Mouse (Mus musculus) urinary bladder, postnatal 36 days (tissue): ENCODE data around the gene Cdk5r1.

Source experiments
- DNase-seq, 2 experiments: peaks; one replicate each; pipeline ENCODE4 v3.0.0; 2022; ENCODE audit warnings: low spot score in 2 of 2, mixed read lengths in 1 of 2

Cdk5r1 gene

DNA sequence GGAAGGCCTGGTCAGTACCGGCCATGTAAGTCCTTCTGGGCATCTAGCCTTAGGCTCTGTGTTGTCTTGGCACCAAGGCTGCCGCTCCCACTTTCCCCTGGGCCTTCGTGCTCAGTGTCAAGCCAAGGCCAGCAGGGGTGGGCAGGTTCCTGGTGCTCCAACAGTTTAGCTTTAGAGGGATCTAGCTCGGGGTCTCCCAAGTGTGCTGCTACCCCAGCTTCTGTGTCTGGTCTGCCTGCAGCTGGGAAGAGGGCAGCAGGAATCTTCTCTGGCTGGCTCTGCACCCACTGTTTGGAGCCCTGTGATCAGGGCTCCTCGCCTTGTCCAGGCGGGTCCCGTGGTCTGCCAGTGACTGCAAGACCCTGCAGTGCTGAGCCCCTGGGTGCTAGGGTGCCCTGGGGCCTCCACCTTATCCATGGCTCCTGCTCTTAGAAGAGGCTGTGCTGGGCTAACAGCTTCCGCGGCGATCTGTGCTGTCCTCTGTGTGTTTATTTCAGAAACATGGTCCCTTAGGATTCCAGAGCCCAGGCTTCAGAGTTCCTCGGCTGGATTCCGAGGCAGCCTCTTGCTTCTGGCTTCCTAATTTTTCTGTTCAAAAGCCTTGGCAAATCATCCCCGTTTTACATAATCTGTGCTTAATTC is 4.7 kb downstream of the Cdk5r1 start:
- no peak for DNase-seq

DNA sequence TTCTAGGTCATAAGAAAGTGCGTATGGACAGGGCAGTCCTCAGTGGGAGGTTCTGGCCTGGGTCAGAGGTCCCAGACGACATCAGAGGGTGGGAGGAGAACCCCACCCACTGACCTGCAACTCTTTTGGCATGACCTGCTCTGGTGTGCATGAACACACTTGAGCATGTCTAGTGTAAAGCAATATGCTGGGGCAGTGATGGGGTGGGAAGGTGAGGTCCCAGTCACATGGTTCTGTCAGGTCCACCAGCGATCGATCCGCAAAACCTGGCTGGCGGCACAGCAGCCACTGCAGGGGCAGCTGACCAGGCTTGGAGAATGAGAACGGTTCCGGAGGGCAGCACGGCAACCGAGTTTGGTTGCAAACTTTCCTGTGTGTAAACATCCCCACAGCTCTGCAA is 5.5 kb downstream of the Cdk5r1 start:
- no peak for DNase-seq

DNA sequence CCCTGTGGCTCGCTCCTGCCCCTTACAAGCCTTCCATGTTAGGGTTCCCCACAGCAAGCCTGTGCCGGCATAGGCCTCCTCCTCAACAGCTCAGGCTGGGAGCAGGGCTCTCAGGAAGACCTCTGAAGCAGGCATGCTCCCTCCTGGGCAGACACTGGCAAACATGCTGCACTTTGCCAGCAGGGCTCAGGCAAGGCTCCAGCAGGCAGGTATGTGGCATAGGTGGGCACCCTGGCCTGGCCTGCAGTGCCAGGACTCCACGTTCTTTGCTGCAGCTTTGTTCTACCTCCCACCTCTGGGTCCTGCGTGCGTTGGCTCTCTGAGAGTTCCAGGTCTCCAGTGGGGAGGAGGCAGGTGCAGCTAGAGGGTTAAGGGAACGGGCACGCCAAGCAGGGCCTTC is 6.1 kb downstream of the Cdk5r1 start:
- no peak for DNase-seq

DNA sequence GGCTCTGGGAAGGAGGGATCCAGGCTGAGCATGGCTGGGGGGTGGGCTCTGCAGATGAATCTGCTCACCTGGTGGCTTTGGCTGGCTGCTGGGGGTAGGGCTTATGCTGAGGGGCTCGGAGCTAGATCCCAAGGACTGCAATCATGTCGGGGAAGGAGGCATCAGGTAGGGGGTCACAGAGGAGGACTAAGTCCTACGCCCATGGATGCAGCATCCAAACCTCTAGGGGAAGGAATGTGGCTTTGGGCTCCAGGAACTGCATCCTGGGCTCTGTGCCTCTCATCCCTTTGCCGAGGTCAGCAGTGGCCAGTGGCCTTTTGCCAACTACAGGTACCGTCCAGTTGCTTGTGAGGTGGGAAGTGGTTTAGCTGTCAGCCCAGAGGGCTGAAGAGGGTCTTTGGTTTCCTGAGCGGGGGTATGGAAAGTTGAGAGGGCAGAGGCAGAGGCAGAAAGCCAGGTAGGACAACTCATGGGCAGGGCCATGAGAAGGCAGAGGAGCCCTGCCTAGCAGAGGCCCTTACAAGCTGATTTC is 6.8 kb downstream of the Cdk5r1 start:
- no peak for DNase-seq

DNA sequence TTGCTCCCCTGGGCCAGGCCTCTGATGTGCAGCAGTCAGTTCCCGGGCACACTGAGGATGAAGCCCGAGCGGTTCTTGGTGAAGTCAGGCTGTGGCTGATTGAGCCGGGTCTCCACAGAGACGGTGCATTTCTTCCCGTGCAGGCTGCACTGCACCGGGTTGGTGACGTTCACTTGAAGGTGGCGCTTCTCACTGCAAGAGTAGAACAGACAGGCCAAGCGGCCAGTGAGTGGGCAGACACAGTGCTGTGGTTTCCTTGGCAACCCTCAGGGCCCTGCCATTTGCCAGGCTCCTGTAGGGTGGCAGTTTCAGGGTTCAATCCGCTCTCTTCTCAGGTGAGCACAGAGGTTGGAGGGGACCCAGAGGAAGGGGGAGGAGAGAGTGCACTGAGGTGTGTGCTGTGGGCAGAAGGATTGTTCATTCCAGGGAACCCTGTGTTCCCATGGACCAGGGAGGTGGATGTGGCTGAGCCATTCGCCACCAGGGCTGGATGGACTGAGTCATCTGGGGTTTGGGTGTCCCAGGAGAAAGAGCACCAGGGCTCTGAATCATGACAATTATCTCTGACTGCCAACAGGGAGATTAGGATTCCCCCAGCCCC is 7.5 kb downstream of the Cdk5r1 start:
- no peak for DNase-seq

DNA sequence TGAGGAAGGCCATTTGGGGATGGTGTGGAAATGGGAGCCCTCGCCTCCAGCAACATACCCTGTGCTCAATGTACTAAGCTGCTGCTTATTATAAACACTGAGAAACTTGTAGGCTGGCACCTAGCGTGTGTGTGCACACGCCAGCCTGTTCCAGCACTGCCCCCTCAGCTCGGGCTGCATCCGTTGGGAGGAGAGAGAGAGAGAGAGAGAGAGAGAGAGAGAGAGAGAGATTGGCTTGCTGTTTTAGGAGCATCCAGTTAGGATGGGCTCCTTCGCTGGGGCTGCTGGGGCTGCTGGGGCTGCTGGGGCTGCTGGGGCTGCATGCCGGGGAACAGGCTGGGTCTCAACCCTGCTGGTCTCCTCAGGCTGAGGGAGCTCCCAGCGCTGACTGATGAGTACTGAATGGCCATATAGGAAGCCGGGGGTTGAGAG is 8.3 kb downstream of the Cdk5r1 start:
- DNase-seq: no peak

DNA sequence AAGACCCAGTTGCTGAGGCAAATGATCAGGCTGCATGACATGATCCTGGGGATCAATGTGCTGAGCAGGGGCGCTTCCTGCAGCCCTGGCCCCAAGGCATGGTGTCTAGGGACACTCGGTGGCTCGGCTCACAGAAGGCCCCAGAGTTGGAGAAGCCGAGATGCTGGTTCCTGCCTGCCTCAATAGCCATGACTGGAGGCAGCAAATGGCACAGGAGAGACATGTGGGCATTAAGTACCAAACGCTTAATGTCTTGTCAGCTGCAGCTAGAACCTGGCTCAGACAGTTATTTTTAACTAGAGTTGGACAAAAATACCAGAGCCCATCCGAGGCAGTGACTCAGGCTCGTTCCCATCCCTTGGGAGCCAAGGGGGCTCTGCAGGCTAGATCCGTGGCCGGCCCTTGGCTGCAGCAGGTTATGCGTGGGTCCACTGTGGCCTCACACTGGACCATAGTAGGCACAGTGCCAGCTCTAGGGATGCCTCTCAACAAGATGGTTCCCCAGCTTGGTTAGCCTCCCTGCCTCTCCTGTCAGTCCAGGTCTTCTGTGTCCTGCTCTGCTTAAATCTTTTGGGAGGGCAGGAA is 8.9 kb downstream of the Cdk5r1 start:
- DNase-seq: no peak

DNA sequence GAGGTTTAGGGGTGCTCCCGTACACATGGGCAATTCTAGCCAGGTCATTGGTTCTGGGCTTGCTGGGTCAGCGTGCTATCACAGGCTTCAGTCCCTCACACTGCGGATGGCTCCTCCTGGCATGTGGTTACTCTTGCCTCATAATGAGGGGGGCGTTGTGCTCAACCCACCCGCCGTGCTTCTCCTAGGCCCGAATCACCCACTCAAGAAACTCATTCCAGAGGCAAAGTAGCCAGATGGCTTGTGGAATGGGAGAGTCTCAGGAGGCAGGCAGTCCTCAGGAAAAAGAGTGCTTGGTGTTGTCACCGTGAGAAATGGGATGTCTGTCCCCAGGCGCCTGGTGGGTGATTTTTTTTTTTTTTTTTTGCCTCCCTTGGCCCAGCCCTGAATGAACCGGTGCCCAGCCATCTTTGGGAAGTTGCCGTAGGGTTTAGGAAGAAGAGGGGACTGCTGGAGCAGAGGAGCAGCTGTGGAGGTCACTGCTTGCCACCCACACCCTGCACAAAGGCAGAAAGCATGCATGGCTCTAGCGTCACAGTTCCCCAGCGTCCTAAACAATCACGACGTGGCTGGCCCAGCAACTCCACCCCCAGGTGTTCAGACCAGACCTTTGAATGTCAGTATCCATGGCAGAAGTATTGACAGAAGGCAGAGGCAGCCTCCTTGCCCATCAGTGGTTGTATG is 11.2 kb downstream of the Cdk5r1 start:
- DNase-seq: no peak

DNA sequence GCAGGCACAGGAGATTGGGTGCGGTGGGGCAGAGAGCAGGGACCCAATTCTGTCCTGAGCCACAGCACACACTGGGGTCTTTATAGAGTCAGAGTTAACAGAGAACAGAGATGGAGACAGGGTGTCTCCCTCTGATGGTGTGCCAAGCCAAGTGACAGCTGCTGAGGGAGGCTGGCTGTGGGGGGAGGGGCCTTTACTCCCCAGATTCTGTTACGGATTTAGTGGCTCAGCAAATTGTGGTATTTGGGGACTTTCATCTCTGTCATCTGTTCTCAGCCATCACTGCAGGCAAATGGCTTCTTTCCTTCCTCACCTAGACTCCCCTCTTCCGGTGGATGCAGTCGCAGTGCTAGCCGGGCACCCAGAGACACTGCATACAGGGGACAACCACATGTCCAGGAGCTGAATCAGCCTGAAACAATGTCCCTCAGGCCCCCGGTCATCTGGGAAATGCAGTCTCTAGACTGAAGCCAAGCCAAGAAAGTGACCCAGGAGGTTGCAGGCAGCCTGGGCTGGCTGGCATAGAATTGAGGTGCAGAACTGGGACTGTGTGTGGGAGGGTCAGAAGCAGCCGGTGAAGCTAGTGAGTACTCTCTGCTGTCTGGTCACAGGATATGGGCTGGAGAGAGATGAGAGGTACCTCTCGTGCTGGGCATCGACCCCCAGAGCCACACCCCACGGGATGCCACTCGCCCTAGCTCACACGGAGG is 12.5 kb downstream of the Cdk5r1 start:
- DNase-seq: no peak

DNA sequence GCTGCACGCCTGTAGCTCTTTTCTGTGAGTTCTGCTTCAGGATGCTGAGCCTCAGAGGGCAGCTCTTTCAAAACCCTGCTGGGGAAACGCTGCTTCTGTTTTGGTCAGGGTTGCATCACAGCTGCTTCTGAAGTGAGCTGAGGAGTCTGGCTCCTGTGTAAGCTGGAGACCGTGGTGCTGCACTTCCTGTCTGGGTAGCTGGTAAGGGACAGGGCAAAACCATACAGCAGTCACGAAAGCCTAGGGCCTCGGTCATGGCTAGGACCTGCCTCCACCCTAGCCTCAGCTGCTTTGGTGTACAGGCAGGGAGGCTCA is 13.0 kb downstream of the Cdk5r1 start:
- no peak for DNase-seq

DNA sequence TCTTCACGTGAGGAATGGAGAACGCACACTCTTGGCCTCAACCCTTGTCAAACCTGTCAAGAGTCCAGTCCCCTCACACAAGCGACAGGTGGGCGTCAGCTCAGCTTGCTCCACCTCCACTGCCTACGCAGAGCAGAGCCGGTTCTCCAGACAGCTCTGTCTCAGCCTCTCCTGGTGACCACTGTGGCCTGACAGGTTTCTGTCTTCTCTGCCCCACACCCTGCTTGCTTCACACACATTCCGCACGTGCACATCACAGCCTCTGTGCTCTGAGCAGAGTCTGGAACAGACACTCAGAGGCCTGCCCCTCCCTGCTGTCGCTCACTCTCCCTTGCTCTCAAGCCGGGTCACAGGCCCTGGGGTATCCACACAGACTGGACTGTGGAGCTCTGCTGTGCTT is 14.0 kb downstream of the Cdk5r1 start:
- no peak for DNase-seq

DNA sequence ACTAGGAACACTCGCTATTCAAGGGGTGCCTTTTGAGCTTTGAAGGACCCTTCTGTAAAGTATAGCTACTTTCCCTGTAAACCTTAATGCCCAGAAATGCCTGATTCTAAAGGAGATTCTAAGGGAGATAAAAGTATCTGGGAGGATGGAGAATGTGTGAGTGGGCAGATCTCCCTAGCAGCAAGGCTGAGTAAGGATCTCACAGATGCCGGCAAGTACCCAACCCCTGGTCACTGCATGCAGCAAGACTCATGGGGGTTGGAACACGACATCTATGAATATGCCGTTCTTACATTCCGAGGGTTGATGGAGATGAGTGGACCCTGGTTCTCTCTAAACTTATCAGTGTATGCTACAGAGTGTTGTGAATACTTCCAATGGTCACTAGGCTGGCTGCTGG is 16.4 kb downstream of the Cdk5r1 start:
- no peak for DNase-seq

DNA sequence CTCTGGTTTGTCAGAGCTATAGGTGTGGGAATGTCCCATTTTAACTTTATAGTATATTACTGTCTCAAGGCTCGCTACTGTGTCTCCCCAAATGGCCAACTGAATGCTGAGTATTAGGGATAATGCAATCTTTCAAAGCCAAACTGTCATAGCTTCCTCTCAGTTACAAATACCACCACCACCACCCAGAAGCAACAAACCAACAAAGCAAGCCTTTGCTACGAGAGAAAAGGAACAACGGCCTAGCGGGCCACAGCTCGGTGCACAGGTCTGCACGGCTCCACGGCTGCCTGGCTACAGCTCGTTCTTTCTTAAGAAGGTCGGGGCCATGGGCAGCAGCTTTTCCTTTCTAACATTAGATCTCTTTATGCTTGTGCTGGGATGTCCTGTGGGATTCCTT is 18.0 kb downstream of the Cdk5r1 start:
- no peak for DNase-seq

DNA sequence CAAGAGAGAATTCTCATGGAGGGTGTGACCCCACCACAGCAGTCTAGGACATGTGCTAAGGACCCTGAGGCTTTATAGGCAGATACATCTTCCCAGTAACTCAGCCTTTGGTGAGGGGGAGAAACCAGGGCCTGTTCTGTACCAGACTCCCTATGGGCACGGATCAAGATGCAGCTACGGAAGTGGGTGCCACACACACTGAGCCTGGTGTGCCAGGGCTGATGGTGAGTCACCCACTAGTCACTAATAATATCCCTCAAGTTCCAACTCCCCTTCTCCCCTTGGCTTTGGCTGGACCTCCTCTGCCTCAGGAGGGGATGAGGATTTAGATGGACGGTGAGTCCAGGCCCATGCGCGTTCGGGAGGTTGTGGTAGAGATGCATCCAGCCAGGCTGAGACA is 19.1 kb downstream of the Cdk5r1 start:
- DNase-seq: no peak

DNA sequence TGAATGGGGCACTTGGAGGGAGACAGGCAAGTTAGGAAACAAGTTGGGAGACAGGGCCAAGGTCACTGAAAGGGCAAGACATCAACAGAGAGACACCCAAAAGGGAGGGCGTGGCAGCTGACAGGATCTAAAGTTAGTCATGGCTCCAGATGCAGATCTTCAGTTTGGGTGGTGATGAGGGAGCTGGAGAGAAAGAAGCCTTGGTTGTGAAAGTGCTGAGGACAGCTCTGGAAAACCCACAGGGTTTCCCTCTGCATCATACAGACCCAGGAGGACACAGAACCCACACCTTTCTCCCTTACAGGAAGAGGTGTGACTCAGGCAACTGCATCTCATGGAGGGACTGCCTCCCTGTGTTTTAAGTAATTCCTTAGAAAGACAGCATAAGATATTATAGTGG is 19.8 kb downstream of the Cdk5r1 start:
- no peak for DNase-seq

DNA sequence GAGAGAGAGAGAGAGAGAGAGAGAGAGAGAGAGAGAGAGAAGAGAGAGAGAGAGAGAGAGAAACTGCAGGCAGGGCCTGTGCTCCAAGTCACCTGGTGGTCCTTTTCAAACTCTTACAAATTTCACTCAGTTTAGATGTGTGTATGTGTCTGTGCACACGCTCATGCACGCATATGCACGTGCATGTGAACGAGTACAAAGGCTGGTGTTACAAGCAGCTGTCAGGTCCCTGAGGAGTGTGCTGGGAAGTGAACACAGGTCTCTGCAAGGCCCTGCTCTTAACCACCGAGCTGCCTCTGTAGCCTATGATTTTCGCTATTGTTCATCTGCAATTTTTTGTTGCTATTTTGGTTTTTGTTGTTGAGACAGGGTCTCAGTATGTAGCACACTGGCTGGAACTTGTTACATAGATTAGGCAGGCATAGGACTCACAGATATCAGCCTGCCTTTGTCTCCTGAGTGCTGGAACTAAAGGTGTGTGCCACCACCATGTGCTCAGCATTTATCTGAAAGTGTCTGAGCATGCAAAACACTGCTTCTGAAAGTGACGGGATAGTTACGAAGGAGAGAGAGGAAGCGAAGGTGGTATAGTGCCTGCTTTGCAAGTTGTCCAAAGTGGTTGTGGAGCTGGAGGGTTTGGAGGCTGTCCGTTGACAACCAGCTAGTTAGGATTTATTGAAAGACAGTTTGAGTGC is 20.5 kb downstream of the Cdk5r1 start:
- DNase-seq: no peak

DNA sequence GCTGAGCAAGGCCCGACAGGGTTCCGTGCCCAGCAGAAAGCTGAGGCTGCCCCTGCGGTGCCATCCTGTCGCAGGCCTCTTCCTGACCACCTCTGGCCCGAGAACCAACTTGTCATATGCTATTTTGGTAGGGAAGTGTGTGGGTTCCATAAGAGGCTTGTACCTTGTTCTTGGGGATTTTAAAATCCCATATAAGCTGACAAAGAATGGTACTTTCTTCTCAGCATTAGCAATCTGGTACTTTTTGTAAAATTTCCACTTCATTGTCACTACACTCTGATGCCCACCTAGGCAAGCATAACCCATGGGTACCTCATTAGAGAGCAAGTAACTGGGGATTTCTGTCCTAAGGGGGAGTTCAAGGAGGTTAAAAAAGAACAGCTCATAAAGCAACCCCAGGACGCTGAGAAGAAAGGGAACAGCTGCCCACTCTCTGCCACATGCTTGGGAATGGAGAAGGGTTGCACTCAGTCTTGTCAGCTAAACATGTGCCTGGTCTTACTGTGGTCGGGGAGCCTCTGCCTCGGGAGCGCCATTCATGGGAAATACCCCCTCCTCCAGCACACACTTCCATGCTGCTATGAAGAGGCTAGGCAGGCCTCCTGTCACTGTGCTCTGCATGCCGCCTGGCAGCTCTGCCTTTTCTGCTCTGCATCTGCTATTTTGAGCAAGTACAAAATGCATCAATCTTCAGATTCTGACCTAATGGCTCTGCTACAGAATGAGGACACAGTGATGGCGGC is 21.7 kb downstream of the Cdk5r1 start:
- no peak for DNase-seq

DNA sequence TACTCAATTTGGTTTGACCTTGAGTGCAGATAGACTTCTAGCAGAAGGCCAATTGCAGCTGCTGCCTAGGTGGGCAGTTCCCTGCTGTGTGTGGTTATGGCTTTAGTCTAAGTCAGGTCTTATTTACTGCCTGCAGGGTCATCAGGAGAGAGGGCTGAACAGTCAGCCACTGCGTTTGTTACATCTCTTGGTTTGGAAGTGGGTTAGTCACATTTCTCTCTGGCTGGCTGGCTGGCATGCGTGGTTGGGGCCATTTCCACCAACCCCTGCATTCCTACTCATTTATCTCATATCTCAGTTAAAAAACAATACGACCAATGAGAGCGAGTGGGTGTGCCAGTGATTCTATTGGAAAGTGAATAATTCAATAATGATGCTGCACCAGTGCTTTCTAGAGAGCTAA is 22.7 kb downstream of the Cdk5r1 start:
- DNase-seq: no peak

DNA sequence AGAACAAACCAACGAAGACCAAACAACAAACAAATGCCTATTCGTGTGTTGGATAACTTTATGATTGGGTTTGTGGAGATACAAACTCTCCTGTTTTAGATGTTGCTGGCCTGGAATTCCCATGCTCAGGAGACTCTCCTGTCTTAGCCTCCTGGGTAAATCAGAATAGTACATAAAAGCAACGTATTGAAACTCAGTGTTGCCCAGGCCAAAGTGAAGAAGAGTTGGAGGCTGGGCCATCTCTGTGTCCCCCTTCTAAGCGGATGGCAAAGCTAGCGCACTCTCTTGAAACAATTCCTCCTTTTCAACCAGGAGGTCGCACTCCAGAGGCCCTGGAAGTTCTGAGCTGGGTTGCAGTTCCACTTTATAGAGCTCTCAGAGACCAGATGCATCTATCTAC is 26.5 kb downstream of the Cdk5r1 start:
- DNase-seq: no peak

DNA sequence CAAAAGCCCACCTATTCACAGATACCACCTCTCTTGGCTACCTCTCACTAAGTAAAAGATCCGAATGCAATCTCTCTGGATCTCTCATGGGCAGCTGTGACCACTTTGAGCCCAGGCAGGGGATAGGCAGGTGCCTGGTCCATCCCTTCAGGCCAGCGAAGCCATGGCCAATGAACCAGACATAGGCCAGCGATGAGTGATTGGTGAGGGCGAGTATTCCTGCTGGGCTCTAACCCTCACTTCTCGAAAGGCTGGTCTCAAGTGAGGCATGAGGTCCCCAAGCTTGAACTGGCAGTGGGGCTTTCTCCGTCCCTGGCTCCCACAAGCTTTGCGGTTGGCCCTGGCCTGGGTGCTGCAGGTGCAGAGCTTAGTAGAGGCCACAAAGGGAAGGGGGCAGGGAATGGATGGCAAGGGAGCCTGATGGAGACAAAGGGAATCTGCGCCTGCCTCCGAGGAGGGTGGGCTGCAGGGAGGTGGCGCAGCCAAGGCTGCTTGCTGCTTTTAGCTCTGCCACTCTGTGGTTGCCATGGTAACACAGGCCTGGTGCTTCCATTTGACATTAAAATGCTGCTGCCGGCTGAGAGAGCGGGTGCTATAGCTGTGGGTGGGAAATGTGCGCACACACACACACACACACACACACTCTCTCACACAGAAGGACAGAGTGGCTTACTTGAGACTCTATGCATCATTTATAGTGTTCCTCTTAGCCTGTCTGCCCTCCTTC is 27.1 kb downstream of the Cdk5r1 start:
- no peak for DNase-seq
